Mouse (Mus musculus) heart, postnatal 25 days (tissue): ENCODE data around the gene Ffar3. TPM values are rescaled to one million over a fixed set of nuclear protein-coding genes. Genes with fewer than 3 reads are reported as not detected.
A peak's percentile ranks its signal among the peaks of the same experiment; 100 is the strongest.

Source experiments
- DNase-seq: peaks from one replicate; pipeline ENCODE4 v3.0.0; 2022; ENCODE audit warnings: low spot score
- intact Hi-C: fragments of 180-260 bp; cut with DNase I; formaldehyde crosslinking; loops from one replicate; pipeline ENCODE4 v1.15.1; 2025
- total RNA-seq, 2 experiments: library from RNA; stranded (reverse); gene quantifications; 2 replicates each; pipeline ENCODE4 v1.2.3; 2021

Ffar3 gene
- not detected for total RNA-seq

DNA sequence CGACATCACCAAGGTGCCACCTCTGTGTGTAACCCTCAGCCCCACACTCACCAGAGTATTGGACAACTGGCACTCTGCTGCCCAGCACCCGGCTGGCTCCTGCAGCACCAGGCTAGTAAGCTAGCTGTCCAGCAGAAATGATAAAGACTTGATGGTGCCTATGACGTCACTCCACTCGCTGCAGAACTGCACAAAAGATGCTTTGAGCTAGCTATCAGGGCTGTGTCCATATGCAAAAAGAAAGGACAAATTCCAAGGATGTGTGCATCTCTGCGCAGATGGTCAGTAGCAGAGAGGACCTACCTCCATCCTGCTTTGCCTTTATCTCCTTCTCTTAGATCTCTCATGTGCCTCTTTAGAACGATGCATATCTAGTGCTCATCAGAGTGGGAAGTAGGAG lies at the start of gene Ffar3:
Ffar3 (minus strand) TSS at position 101 of the 400 bp plus-strand sequence.
- intact Hi-C loops, result no loop called here

DNA sequence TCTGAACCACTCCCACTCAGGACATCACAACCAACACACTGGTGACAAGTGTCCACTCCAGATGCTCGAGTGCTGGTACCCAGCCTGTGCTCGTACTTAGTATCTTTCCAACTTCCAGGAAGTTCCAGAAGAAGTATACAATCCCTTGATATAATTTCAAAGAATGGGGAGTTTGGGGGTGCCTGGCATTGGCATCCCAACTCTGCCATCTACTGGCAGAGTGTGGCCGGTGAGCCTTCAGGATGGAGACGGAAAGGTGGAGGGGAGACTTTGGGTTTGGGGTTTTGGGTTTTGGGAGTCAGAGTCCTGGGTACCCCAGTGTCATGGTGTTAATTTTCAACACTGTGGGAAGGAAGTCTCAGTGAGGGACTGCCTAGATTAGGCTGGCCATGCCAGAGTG lies 48.1 kb upstream of the Ffar3 start:
- no peak for DNase-seq
- intact Hi-C loops, result no loop called here

More for the DNA sequence above, at the start of gene Ffar3:
- no peak for DNase-seq

DNA sequence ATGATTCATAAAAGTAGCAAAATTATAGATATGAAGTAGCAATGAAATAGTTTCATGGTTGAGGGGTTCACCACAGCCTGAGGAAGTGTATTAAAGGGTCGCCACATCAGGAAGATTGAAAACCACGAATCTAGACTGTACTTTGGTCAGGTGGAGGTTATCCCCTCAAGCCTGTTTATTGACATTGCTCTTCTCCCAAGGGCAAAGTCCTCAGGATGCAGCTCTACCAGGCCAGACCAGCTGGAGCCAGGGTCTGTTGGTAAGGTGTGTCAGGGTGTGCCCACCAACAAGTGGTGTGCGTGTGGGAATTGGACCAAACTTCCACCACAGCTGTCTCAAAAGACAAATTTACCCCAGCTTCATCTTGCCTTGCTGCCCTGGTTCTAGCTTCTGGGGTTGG lies 39.2 kb upstream of the Ffar3 start:
- intact Hi-C loops, result no loop called here
- DNase-seq, result no peak

DNA sequence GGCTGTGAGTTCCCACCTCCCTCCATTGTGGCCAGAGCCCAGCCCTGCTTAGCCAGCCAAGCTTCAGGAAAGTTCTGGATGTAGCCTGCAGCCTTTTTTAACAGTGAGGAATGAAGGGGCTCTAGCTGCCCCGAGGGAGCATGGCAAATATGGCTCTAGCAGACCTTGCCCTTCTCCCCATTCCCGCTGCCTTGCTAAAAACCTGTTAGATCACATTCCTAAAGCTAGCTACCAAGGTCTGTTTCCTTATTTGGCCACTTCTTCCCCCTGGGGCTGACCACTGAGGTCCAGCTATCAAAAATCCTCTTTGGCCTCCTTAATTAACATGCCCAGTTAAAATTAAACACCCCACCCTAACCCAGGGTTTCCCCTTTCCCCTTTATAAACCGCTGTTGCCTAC lies 36.5 kb upstream of the Ffar3 start:
- intact Hi-C loops, result no loop called here
- DNase-seq, result no peak

DNA sequence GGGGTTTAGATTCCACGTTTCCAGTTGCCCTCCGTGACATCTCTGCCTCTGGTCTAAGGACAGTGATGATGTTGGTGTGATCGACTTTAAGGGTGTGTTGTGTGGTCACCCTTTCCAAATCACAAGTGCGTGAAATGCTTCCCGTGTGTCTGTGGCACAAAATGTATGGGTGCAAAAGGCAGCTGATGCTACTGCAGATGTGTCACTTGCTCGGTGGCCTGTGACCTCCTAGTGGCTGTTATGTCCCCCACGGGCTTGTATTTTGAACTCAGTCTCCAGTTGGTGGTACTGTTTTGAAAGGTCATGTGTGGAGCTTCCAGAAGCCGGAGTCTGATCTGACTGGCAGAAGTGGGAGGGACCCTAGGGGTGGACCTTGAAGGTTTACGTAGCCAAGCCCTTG lies 35.8 kb upstream of the Ffar3 start:
- intact Hi-C loops, result no loop called here
- DNase-seq, result no peak

DNA sequence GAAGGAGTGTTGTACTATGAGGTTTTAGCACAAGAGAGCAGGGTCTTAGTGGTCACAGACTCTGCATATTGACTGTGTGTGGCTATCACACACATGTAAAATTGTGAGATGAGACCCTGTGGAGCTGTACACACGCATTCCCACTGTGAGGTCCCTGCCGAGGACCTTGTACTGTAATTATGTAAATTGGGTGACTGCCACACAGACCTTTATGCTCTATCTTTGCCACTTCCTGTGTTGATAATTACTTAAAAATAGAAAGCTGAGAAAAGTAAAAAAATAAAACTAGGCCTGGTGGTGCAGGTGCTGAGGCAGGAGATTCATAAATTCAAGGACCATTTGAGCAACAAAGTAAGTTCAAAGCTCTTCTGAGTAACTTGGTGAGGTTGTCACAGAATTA lies 34.7 kb upstream of the Ffar3 start:
- intact Hi-C loops, result no loop called here

DNA sequence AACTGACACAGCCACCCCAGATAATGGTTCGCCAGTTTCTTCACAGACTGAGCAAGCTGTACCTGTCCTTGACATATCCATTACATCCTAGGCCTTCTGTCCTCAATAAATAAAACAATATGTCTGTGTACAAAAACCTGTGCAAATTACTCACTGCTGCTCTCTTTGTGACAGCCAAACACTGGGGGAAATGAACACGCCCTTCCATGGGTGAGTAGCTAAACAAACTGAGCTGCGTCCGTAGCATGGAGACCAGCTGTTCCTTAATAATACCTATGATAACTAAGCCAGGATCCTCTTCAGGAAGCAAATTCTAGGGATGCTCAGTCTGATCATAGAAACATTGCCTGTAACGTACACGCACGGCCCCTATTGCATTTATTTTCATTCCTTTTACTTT lies 32.8 kb upstream of the Ffar3 start:
- intact Hi-C loops, result no loop called here
- no peak for DNase-seq

More for the DNA sequence above, 34.7 kb upstream of the Ffar3 start:
- no peak for DNase-seq

DNA sequence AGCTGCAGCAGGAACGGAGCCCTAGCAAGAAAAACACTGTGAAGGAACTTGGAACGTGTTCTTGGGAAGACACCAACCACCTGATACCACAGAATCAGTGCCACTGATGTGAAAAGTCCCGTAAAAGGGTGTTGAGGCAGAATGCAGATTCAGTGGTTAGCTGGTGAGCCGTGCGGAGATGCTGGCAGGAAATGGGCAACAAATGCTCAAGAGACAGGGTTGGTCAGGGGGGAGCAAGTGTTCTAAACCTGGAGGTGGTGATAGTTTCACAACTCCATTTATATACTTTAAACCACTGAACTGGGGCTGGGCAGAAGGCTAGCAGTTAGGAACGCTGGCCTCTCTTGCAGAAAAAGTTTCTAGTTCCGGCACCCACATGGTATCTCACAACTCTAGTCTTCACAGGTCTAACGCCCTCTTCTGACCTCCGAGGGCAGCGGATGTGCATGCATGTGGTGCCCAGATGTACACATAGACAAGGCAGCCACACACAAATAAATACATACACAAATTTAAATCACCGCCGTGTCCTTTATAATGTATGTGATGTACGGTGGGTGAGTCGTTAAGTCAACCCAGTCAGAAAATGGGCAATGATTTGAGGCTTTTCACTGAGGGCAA lies 31.7 kb upstream of the Ffar3 start:
- DNase-seq, result no peak
- intact Hi-C loops, result no loop called here

DNA sequence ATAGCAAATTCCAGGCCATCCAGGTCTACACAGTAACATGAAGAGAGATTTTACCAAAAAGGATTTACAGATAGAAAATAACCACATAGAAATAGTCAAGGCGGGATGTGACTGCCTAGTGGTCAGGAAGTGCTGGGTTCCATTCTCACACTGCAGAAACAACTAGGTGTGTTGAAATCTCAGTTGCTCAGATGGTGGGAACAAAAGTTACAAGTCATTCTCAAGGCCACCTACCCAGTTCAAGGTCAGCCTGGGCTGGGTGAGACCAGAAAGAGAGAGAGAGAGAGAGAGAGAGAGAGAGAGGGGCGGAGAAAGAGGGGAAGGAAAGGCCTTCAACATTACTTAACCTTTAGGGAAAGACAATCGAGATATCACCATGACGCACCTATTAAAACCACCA lies 30.9 kb upstream of the Ffar3 start:
- intact Hi-C loops, result no loop called here
- no peak for DNase-seq

DNA sequence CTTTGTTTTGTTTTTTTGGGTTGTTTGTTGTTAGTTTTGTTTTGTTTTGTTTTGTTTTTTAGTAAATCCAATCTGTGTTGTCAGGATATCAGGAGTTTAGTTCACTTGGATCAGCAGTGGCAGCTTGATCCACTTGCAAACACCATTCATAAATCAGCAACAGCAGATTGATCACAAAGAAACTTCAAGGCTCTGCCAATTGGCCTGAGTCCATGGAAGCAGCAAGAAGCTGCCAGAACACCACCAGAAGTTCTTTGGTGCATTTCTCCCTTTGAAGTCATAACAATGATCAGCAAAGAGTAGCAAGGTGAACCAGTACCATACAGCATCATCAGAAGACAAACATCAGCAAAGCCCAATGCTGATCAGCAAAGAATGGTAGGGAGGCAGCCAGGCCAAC lies 28.1 kb upstream of the Ffar3 start:
- intact Hi-C loops, result no loop called here
- DNase-seq, result no peak

DNA sequence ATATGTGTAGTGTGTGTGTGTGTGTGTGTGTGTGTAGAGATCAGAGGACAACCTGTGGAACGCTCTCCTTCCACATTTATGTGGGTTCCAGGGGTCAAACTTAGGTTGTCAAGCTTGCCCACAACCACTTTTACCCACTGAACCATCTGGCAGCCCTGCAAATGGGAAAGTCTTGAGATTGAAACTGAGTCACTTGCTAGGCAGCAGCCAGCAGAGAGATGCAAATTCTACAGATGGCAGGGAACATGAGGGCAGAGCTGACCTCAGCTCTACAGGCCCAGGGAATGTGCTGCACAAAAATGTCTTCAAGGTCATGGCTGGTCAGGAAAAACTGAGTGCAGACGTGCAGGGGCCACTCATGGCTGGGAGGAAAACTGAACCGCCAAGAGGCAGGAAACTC lies 25.4 kb upstream of the Ffar3 start:
- DNase-seq, result no peak
- intact Hi-C loops, result no loop called here

DNA sequence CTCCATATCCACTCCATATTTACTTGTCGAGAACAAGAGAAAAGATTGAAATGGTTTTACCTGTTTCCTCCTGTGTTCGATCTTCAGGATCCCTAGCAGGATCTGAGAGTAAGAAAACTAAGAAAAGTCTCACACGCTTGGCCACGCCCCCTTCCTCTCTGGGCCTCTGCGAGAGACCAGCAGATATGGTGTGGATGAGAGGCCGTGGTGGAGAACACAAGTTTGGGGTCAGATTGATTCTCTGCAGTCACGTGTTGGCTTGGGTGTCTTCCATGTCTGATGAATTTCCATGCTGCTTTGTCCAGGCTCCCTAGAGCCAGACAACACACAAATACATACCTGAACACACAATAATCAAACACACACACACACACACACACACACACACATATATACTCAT lies 24.2 kb upstream of the Ffar3 start, which contains the start of gene Cd22:
Cd22 (minus strand) TSS at position 167 of the 400 bp plus-strand sequence.
- no peak for DNase-seq
- intact Hi-C loops, result no loop called here

DNA sequence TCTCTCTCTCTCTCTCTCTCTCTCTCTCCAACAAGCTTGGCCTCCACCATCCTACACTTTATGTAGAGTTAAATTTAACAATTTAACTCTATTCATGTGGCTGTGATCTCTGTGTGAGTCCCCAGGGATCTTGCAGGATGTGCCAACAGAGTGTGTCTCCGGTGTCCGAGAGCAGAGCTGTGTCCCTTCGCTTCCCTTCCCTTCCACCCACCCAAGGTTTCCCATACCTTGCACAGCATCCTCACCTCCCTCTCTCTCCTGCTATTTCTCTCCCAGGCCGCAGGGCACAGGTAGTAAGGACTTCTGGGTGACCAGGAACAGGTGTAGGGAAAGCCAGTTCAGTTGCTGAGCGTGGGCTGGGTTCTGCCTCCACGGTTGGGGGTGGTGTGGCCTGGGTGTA lies 23.0 kb upstream of the Ffar3 start:
- no peak for DNase-seq
- intact Hi-C loops, result no loop called here

DNA sequence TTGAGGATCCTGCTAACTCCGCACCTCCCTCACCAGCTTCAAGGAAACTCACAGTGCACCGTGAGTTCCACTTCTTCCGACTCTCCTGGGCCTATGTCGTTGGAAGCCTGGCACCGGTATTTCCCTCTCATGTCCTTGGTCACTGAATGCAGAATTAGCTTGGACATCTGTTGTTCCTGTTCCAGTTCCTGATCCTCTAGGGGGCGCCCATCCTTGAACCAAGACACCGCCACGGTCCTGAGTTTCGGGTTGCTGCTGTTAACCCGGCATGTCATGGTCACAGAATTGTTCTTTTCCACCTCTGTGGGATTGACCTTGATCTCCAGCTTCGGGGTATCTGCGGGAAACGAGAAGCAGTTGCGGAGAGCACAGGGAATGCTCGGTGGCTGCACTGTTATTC lies 17.1 kb upstream of the Ffar3 start:
- peak; percentile 14 for DNase-seq
- intact Hi-C loops, result loop anchor here (1.0 kb wide), 1 partner anchor 101 kb away; no protein-coding TSS in a partner anchor

DNA sequence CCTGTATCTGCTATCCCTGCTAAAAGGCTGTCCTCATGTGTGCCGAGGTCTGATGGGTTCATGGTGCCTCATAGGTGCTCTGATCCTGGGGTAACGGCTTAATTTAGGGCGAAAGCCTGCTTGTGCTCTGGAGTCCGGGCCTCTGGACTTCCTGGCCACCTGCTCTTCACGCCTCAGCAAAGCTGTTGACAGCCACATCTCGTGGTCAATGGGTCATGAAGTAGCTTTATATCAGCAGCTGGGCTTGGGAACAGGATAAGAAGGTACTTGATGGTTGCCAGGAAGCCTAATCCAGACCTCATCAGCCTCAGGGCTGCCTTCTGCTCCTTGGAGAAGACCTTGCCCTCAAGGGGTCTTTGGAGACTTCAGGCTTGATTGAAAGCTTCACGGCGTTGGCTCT lies 7.4 kb upstream of the Ffar3 start:
- no peak for DNase-seq
- intact Hi-C loops, result loop anchor here (5.0 kb wide), 1 partner anchor 271 kb away; no protein-coding TSS in a partner anchor

DNA sequence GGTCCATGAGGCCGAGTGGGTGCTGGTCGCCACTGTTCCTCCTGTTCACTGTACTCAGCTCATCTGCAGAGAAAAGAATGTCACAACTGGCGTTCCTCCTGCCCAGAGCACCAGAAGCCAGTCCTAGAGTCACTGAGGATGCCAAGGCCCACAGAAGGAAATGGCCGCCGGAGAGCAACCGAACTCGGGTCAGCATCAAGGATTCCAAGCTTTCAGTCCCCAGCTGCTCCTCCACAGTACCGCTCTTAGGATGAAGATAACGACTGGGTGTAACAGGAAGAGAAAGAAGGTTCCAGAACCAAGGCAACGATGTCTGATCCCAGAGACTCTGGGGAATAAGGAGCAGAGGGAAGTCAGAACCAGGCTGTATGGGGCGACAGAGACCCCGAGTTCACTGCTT lies 5.5 kb upstream of the Ffar3 start, which contains the start of gene Ffar1:
Ffar1 (minus strand) TSS at position 101 of the 400 bp plus-strand sequence.
- intact Hi-C loops, result loop anchor here (5.0 kb wide), 1 partner anchor 269 kb away; no protein-coding TSS in a partner anchor

DNA sequence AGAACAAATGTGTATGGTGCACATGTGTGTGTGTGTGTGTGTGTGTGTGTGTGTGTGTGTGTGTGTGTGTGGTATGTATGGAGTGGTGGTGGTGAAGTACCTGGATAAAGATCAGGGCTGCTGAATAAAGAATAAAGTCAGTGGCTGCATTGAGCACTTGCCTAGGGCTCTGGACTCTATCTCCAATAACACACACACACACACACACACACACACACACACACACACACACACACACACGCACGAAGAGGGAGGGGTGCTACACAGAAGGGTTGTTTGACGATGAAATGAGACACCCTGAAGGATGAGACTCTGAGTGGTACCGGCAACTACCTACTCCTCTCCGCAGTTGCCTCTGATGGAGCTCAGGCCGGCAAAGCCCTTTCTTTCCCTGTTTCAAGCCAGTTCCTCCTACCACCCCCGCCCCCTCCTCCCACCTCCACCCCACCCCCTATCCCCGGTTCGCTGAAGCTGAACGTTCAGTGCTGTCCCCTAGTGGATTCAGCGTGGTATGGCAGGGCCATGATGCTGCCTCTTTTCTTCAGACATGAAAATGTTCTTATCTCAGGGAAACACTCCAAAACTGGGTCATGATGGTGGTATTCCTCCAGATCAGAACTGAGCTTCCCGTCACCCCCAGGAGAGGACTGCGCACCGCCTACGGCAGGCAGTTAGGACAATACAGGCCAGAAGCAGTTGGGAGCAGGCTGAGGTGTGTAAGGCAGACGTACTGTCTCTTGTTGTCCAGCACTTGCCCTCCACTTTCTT lies 3.8 kb upstream of the Ffar3 start:
- DNase-seq, result no peak
- intact Hi-C loops, result loop anchor here (5.0 kb wide), 1 partner anchor 268 kb away; no protein-coding TSS in a partner anchor

More for the DNA sequence above, 5.5 kb upstream of the Ffar3 start, which contains the start of gene Ffar1:
- DNase-seq, result no peak

DNA sequence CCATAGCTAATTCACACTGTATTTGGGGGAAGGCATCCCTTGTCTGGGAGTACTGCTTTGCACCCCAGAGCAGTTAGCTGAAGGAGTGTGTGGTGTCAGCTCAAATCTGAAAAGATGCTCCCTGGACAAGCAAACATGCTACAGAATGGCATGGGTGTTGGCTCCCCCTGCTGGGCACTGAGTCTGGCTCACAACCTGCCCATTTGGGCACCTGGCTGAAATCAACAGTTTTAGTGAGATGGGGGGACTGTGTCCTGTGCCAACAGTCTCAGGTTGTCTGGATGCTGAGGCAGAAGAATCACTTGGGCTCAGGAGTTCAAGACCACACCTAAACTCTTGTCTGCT lies 3.3 kb upstream of the Ffar3 start:
- DNase-seq, result no peak
- intact Hi-C loops, result no loop called here

DNA sequence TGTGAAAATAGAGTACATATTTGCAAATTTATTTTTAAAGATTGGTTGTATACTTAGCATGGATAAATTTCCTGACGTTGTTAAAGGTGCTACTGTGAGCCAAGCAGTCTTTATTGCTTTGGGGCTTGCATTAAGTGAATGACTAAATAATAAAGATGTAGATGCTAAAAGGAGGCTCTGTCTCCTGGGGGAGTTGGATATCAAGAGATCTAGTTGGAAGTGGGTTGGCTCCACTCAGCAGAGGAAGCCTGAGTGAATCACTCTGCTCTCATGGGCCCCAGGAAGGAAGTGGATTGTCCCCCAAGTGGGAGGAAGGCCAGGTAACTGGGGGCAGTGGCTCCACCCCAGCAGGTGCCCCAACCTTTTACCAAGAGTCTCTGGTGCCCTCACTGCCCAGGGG lies 1.8 kb upstream of the Ffar3 start:
- intact Hi-C loops, result no loop called here
- no peak for DNase-seq

DNA sequence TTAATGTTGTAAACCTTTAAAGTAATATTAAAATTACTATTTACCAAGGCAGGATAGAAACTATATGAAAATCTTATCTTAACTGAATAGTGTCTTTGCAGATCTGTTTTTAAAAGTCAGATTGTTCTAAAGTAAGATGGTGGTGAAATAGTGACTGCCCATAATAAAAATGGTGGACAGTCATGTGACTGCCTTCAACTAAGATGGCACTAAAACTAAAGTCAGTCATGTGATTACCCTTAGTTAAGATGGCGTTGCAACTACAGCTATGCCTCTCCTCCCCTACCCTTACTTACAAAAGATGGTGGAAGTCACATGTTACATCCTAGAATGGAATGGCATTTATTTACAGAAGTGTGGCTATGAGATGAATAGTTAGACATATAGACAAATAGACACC lies 4.6 kb downstream of the Ffar3 start:
- DNase-seq, result no peak
- intact Hi-C loops, result no loop called here

DNA sequence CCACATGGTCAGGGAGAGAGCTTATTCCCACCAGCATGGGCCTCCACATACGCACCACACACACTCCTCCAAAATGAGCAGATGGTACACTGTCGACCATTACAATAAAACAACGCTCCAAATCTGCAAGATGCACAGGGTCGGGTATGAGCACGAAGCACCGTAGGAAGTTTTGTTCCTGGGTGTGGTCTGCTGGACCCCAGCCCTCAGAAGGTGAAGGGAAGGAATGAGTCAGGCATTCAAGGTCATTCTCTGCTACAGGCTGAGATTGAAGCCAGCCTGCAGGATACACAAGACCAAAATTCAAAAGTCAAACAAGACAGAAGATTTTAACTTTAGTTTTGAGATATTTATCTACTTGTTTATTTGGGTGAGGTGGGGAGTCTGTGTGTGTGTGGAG lies 8.0 kb downstream of the Ffar3 start:
- DNase-seq, result no peak
- intact Hi-C loops, result no loop called here
